8 mouse cellular contexts compared by ENCODE assay signal in the genomic region with DNA sequence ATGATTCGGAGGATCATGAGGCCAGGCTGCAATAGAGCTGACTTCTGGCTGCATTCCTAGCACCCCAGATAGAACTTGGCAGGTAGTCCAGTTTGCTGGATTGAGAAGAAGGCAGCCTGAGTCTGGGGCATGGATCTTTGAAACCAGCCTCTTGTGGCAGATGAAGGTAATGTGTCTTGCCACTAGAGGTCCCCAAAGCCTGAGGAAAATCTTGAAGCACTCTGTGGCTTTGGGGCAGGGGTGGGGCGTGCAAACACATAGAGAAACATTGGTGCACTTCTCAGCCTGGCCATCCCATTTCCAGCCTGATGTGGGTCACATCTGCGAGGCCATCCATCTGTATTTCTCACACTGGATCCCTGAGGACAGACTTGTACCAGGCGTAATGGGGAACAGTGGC. TPM values are rescaled to one million over a fixed set of nuclear protein-coding genes. Genes with fewer than 3 reads are reported as not detected.
DNase-seq lines count a peak whose midpoint lies in the region; ATAC-seq and TF ChIP-seq lines count a peak whose summit lies in the region.

No protein-coding gene starts in this region.

- peaks cover 11% of the 10 kb centered on the region; the same call in 1 of the 2 replicates for H3K79me2 ChIP-seq in liver, adult 2 months (ENCODE audit: control insufficient read depth, insufficient read depth, low read length)

- H3K36me3 ChIP-seq in embryonic facial prominence, embryonic 11.5 days (replicated peaks; ENCODE audit: control insufficient read depth, insufficient read depth, low read depth, low read length), result peaks cover 28% of the 10 kb centered on the region
- H3K36me3 ChIP-seq in embryonic facial prominence, embryonic 10.5 days (replicated peaks), result peaks cover 86% of the 10 kb centered on the region
- H3K36me3 ChIP-seq in liver, adult 2 months (ENCODE audit: control insufficient read depth, insufficient read depth, low read length), result peaks cover 22% of the 10 kb centered on the region

- DNase-seq in embryonic facial prominence, embryonic 11.5 days (ENCODE audit: low spot score), result peak; percentile 58
- DNase-seq in embryonic facial prominence, embryonic 10.5 days (ENCODE audit: low spot score), result no peak
- peak; percentile 37 for DNase-seq in liver, adult 2 months (ENCODE audit: extremely low read depth, low read depth, low spot score)
- DNase-seq in liver (no peak), NIH3T3 (ENCODE audit: low read depth) (peak; percentile 70)
- DNase-seq in layer of hippocampus, adult 8-10 months (ENCODE audit: low spot score in 2 of 2), result no peak

- H3K27me3 ChIP-seq in embryonic facial prominence, embryonic 11.5 days (ENCODE audit: control insufficient read depth, insufficient read depth, low read length), result no peaks in the 10 kb centered on the region
- H3K27me3 ChIP-seq in embryonic facial prominence, embryonic 10.5 days (replicated peaks; ENCODE audit: low read depth, poor library complexity, severe bottlenecking), result no peaks in the 10 kb centered on the region
- no peaks in the 10 kb centered on the region for H3K27me3 ChIP-seq in liver, adult 2 months (ENCODE audit: control insufficient read depth, insufficient read depth, low read length)

- no peak overlapping the region for H3K4me2 ChIP-seq in embryonic facial prominence, embryonic 11.5 days (ENCODE audit: low read depth, low read length)

- H3K4me3 ChIP-seq in embryonic facial prominence, embryonic 11.5 days (ENCODE audit: low read depth, low read length), result no peak overlapping the region
- no peak overlapping the region for H3K4me3 ChIP-seq in embryonic facial prominence, embryonic 10.5 days
- no peak overlapping the region for H3K4me3 ChIP-seq in liver, adult 2 months (ENCODE audit: insufficient read depth, low read depth, low read length)
- H3K4me3 ChIP-seq in olfactory bulb, adult 2 months (ENCODE audit: insufficient read depth, low read depth, low read length), result no peak overlapping the region

- H3K9me3 ChIP-seq in embryonic facial prominence, embryonic 11.5 days (replicated peaks; ENCODE audit: control insufficient read depth, low read length), result no peaks in the 10 kb centered on the region
- H3K9me3 ChIP-seq in embryonic facial prominence, embryonic 10.5 days, result no peaks in the 10 kb centered on the region

- H3K27ac ChIP-seq in embryonic facial prominence, embryonic 11.5 days (replicated peaks; ENCODE audit: low read depth, low read length), result no peak overlapping the region
- H3K27ac ChIP-seq in embryonic facial prominence, embryonic 10.5 days (replicated peaks), result no peak overlapping the region
- H3K27ac ChIP-seq in liver, adult 2 months (replicated peaks; ENCODE audit: insufficient read depth, low read depth, low read length), result no peak overlapping the region
- H3K27ac ChIP-seq in olfactory bulb, adult 2 months (ENCODE audit: insufficient read depth, low read depth, low read length), result no peak overlapping the region

- no peak for TF ChIP-seq POLR2A in liver, adult 2 months (IDR thresholded peaks at IDR 0.05; ENCODE audit: extremely low read depth, insufficient read depth, low read length)
- no peak for TF ChIP-seq POLR2A in olfactory bulb, adult 2 months (IDR thresholded peaks at IDR 0.05; ENCODE audit: insufficient read depth, low read depth, low read length)

- H3K4me1 ChIP-seq in embryonic facial prominence, embryonic 11.5 days (ENCODE audit: control insufficient read depth, insufficient read depth, low read length), result no peaks in the 10 kb centered on the region
- peaks cover 26% of the 10 kb centered on the region for H3K4me1 ChIP-seq in embryonic facial prominence, embryonic 10.5 days
- peaks cover 5% of the 10 kb centered on the region for H3K4me1 ChIP-seq in liver, adult 2 months (ENCODE audit: control insufficient read depth, insufficient read depth, low read length)
- peaks cover 18% of the 10 kb centered on the region for H3K4me1 ChIP-seq in olfactory bulb, adult 2 months (ENCODE audit: control insufficient read depth, insufficient read depth, low read length)

- no peak overlapping the region for H3K9ac ChIP-seq in embryonic facial prominence, embryonic 11.5 days (replicated peaks; ENCODE audit: low read length)
- no peak overlapping the region for H3K9ac ChIP-seq in liver, adult 2 months (ENCODE audit: low read depth, low read length)

- no peak for ATAC-seq in embryonic facial prominence, embryonic 11.5 days (replicated peaks; ENCODE audit: insufficient number of reproducible peaks, low FRiP score, low TSS enrichment, low read depth)
- ATAC-seq in hematopoietic stem cell, adult 5-6 weeks (replicated peaks in 1 of 2; ENCODE audit: insufficient read depth in 1 of 2, low FRiP score in 2 of 2, low TSS enrichment in 1 of 2, low read depth in 1 of 2, poor library complexity in 2 of 2, severe bottlenecking in 2 of 2), result peak; percentile 65 to 76

- 89% methylated on average over 4 of the region's 4 CpGs for WGBS in embryonic facial prominence, embryonic 11.5 days
- 89% methylated on average over 4 of the region's 4 CpGs for WGBS in embryonic facial prominence, embryonic 10.5 days
- 90% methylated on average over 4 of the region's 4 CpGs for WGBS in liver, adult 2 months
- WGBS in olfactory bulb, adult 2 months, result 64% methylated on average over 4 of the region's 4 CpGs

- peak; percentile 34 for TF ChIP-seq CTCF in liver, adult 2 months (IDR thresholded peaks at IDR 0.05; ENCODE audit: low read depth, low read length)
- TF ChIP-seq CTCF in olfactory bulb, adult 2 months (IDR thresholded peaks at IDR 0.05; ENCODE audit: insufficient read depth, low read depth, low read length), result peak; percentile 40

RNA-seq across cellular contexts. Expression of a gene that starts 10.1 kb away (rescaled TPM):
- 17.2 and 22.0 TPM in 2 replicates for polyA plus RNA-seq in embryonic facial prominence, embryonic 11.5 days (2014; fragmentation: Nextera tagmentation; extraction: Ambion mirVana)
- polyA plus RNA-seq in embryonic facial prominence, embryonic 10.5 days (2016; fragmentation: Nextera tagmentation; extraction: Ambion mirVana), result 44.4 and 45.8 TPM in 2 replicates
- 2.3 and 3.1 TPM in 2 replicates for total RNA-seq in liver, adult 2 months (2014; rRNA removed)
- 16.7 and 17.2 TPM in 2 replicates for polyA plus RNA-seq in liver, adult 2 months (2012; rRNA removed)
- total RNA-seq in hematopoietic stem cell, adult 5-6 weeks (2017), result 6.3 and 6.6 TPM in 2 replicates
- not detected in 2 replicates for polyA plus RNA-seq in olfactory bulb, adult 2 months (2012; ENCODE audit: insufficient read depth, insufficient read length, low replicate concordance, missing spikeins)
- total RNA-seq in layer of hippocampus, adult 8-10 months (2022), result 10 to 100 TPM; 28.0 to 31.0 (median 29.6) TPM

RNA-seq across cellular contexts. Expression of a gene that starts 10.4 kb away (rescaled TPM):
- 5.7 and 7.5 TPM in 2 replicates for polyA plus RNA-seq in embryonic facial prominence, embryonic 11.5 days (2014; fragmentation: Nextera tagmentation; extraction: Ambion mirVana)
- 4.5 and 5.1 TPM in 2 replicates for polyA plus RNA-seq in embryonic facial prominence, embryonic 10.5 days (2016; fragmentation: Nextera tagmentation; extraction: Ambion mirVana)
- 2.3 and 2.4 TPM in 2 replicates for total RNA-seq in liver, adult 2 months (2014; rRNA removed)
- polyA plus RNA-seq in liver, adult 2 months (2012; rRNA removed), result 10.2 and 14.0 TPM in 2 replicates
- 11.4 and 36.2 TPM in 2 replicates for total RNA-seq in hematopoietic stem cell, adult 5-6 weeks (2017)
- not detected in 2 replicates for polyA plus RNA-seq in olfactory bulb, adult 2 months (2012; ENCODE audit: insufficient read depth, insufficient read length, low replicate concordance, missing spikeins)
- 100 to 1,000 TPM; 206 to 235 (median 220) TPM for total RNA-seq in layer of hippocampus, adult 8-10 months (2022)

Comparison
In these comparisons a context has a peak if more than half of its experiments do, and no peak if none do; other contexts are left out.
1. DNase-seq: peak in embryonic facial prominence, embryonic 11.5 days (single experiment), liver, adult 2 months (single experiment) and NIH3T3 (single experiment); none in embryonic facial prominence, embryonic 10.5 days (single experiment), liver (single experiment) and layer of hippocampus, adult 8-10 months (0 of 2).
2. RNA of a gene that starts 10.1 kb away (polyA plus RNA-seq): 44.4 to 45.8 TPM in embryonic facial prominence, embryonic 10.5 days, 17.2 to 22.0 TPM in embryonic facial prominence, embryonic 11.5 days and 16.7 to 17.2 TPM in liver, adult 2 months; not detected in olfactory bulb, adult 2 months; every median in the first group is over 10 times any median in the second.